Mouse (Mus musculus) urinary bladder, postnatal 36 days (tissue): Measurements from ENCODE around the gene Astl.
A peak's percentile ranks its signal among the peaks of the same experiment; 100 is the strongest.

Experiments
- DNase-seq, 2 experiments: peaks; one replicate each; pipeline ENCODE4 v3.0.0; 2022; ENCODE audit warnings: low spot score in 2 of 2, mixed read lengths in 1 of 2

Gene Astl

DNA sequence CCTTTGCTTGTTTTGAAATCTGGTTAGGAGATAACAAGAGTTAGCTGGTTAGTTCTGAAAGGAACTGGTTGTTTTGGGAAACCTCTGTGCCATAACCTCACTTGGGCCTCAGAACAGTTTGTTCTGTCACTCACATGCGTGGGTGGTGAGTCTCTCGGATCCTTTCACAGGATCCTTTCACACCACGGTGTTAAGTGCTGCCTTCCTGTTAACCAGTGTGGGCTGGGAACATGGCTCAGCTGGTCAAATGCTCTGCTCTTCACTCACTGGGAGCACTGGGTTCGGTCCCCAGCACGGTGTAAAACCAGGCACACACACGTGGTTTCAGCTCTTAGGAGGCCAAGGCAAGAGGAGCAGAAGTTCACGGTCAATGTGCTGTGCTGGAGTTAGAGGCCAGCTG lies 14.0 kb upstream of the Astl start:
- no peak for DNase-seq

DNA sequence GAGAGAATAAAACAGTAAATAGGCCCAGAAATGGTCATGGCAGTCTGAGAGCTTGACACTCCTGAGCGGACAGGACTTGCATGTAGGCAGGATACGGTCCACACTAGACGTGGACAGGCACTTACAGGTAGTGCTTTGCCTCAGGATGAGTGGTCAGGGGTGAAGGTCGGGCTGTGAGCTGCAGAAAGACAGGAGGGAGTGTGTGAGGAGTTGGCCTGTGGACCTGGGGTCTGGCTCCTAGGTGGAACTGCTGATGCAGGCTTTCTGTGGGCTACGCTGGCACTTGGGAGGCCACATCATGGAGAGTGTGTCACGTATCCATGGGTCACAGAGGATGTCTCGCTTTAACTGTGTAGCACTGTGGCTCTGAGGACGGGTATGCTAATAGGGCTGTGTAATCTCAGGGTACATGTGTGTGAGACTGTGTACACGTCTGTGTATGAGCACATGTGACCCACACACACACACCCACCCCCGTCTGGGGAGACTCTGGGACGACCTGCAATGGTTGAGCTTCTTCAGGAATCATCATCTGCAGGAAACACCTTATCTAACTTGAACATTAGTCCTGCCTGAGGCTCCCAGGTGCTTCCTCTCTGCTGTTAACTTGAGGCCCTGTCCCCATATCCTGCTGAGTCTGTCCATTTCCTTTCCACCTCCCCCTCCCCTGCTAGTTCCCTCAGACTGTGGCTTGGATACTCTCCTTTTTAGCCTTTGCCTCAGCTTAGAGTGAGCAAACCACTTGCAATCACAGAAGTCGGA lies 10.2 kb upstream of the Astl start:
- DNase-seq, result no peak

DNA sequence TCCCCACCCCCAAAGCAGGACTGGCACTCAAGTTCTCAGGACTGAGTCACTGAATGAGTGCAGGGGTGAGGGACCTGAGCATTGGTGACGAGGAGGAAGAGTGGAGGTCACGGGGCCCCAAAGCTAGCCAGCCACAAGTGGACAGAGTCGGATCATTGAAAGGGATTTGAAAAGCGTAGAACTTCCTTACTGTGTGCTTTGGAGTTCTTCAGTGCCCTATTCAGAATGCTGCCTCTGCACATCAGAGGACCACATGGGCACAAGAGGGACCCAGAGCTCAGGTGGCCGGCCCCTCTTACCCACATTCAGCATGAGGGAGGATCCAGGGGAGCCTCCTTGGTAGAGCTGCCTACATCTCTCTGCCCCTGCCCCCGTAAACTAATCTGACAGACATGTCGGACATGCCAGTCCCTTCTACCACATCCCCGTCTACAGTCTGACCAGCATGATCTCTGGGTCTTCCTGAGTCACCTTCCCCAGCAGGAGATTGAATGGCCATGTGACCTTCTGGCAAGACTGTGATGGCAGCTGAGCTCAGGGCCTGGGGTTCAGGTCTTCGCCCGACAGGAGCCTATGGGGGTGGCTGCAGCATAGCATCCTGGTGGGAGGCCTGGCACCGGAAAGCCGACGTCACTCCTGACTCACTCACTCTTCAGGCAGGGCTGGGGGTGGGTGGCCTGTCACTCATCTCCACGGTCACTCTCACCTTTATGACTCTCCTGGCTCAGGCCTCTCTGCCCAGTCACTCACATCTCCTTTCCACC lies 5.5 kb upstream of the Astl start:
- DNase-seq, result no peak

DNA sequence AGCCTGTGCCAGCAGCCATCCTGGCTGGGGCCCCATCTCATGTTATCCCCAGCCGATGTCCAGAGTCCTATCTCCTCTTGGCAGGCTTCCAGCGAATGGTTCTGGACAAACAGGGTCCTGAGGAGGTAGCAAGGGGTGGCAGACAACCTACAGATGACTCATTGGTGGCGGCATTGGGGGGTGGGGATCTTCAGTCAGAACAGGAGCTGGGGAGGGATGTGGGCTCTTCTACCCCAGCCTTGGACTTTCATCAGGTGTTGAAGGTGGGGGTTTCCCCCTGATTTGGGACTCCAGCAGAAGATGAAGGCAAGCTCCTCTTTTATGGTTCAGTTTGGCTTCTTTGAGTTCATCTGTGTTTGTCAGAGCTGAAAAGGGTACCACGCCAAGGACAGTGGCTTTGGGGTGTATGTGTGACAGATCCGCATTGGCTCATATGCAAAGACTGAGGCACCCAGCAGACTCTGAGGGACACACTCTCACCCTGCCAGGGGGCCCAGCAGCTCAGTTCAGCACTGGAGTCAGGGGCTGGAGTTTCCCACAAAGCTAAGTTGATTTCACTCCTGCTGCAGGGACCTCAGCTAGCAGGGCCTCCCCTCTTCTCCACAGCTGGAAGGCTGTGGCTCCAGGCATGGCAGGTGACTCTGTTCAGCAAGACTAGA lies 4.4 kb upstream of the Astl start:
- DNase-seq, result no peak

DNA sequence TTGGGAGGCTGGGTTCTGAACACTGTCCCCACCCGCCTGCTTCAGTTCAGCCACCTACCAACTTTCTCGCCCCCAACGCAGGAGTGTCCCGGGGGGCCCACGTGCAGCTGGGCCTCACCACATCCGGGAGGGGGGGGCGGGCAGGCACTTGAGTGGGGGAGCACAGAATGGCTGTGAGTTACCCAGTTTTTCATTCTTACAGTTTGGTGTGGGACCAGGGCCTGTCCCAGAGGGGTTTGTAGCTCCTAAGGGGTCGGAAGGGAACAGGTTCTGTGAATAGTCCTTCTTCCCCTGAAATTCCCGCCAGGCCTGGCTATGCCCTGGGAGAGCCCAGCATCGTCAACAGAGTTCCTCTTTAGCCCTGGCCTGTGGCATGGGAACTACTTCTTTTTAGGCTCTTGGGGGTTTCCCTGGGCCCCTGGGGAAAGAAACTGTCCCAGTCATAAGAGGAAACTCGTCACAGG lies 3.3 kb upstream of the Astl start:
- DNase-seq, result no peak

DNA sequence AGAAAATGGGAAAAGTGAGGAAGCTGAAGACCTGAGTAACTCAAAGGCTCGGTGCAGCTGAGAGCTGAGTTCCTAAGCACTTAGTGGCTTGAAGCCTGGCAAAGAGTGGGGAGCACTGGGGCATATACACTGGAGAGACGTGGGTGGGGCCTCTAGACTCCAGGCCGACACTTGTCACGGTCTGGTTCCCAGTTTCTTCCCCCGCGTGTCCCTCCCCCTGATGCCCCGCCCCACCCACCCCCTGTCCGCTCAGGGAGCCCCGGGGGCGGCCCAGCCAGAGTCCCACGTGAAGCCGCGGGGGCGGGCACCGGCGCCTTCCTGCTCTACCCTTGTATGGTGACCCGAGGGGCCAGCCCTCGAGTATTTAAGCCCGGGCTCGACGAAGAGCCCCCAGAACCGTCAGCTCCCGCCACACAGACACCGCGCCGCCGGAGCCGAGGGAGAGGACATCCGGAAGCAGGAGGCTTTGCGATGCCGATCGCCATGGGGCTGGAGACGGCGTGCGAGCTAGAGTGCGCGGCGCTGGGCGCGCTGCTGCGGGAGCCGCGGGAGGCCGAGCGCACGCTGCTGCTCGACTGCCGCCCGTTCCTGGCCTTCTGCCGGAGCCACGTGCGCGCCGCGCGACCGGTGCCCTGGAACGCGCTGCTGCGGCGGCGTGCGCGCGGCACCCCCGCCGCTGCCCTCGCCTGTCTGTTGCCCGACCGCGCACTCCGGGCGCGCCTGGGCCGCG lies 2.5 kb upstream of the Astl start, which contains the start of gene Dusp2:
TSS of gene Dusp2 (plus strand) at position 393 of the 730 bp plus-strand sequence.
- DNase-seq, result peak; percentile 28 to 63

DNA sequence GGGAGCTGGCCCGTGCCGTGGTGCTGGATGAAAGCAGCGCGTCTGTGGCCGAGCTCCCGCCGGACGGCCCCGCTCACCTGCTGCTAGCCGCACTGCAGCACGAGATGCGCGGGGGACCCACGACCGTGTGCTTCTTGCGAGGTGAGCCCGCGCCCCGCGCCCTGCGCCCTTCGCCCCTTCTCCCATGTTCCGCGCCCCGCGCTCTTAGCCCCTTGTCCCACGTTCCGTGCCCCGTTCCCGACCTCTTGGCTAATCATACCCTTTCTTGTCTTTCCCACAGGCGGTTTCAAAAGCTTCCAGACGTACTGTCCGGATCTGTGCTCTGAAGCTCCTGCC lies 2.0 kb upstream of the Astl start:
- DNase-seq, result no peak

DNA sequence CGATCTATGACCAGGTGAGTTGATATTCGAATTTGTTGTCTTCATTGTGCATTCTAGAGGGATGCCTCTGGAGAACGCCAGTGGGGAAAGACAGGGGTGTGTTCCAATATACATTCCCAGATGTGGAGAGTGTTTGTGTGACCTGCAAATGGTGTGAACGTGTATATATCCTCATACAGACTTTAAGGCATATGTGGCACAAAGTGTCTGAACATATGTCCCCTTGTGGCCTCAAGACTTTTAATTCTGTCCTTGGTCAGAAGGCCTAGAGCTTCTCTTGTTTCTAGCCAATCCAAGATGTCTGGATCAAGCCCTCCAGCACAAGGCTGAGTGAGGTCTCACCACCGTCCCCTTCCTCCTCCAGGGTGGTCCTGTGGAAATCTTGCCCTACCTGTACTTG lies 1.6 kb upstream of the Astl start:
- no peak for DNase-seq

DNA sequence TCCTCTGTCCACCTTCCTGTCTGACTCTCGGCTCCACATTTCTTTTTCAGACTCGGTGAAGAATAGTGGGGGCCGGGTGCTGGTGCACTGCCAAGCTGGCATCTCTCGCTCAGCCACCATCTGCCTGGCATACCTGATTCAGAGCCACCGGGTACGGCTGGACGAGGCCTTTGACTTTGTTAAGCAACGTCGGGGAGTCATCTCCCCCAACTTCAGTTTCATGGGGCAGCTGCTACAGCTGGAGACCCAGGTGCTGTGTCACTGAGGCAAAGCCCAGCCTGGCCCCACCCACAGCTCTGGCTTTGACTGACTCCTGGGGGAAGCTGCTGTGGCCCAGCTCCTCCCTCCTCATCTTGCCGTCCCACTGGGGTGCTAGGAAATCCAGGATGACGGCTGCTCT lies 908 bp upstream of the Astl start:
- no peak for DNase-seq

DNA sequence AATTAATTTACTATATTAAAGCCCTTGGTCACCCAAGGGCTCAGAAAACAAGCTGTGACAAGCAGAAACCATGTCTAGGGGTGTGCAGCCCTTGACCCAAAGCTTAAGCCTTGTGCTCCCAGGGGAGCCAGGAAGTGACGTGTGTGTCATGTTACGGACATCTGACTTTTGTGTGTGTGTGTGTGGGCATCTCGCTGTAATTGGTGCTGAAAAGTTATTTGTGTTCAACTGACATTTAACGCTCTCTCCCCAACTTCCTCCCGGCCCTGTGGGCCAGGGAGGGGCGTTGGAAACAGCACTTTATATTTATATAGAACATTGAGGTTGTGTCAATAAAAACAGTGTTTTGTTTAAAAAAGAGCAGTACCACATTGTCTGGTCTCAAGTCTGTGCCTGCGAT lies 427 bp upstream of the Astl start:
- DNase-seq, result no peak

DNA sequence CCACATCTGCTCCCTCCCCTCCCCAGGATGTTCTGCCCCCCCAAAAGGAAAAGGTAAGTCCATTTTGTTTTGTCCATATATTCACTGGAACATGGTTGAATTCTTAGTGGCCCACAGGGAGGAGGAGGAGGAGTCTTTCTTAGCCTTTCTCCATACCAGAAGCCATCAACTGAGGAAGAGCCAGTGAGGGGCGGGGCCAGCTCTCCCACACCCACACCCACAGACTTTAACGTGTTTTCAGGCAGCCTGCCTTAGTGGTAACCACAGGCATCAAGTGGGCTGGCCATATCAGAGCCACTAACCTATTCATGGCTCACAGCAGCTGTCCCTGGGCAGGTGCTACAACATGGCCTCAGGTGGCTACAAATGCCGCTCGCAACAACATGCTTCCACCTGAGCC lies 394 bp downstream of the Astl start:
- DNase-seq, result no peak

DNA sequence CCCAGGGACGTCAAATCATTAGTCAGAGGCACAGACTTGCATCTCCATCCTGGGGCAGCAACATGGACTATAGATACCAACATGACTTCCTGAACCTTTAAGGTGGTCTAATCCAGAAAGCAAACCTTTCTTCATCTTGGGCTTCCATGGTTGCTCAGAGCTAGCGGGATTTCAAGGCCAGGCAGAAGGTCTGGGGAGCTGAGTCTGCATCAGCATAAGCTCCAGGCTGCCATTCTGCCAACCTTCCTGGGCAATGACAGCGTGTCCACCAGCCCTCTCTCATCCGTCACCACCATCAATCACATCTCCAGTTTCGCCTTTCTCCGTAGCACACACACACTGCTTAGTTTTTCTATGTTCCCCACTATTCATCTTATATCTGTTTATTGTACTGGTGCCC lies 823 bp downstream of the Astl start:
- no peak for DNase-seq

DNA sequence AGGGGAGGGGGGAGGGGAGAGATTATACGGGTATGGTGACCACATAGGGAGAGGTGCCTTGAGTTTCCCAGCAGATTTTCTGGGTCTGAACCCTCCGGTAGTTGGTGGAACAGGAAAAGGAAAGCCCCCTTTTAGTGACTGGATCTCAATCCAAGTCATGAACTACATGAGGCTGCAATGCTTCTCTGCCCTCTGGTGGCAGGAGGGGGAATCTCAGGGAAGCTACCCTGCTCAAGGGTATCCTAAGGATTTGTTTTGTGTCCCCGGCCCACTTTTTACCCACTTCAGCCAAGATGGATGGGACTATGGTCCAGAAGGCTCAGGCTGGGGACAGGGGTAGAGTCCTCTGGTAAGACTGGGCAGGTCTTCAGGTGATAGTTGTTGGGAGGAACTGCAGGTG lies 2.7 kb downstream of the Astl start:
- peak; percentile 22 to 38 for DNase-seq

DNA sequence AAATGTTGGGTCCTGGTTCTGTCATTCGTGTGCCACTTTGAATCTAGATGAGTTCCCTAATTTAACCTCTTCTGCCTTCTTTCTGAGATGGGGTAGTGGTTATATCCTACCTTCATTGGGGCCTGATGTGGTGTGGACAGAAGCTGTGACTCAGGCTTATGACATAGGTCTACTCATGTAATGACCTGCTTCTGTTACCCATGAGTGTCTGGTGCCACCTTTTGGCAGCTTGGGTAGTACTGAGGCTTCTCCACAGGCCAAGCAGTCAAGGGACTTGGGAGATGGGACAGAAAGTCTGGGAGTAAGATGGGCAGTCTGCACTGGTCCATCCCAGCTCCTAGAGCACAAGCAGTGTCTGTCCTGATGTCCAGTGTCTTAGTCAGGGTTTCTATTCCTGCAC lies 7.9 kb downstream of the Astl start:
- DNase-seq, result no peak

DNA sequence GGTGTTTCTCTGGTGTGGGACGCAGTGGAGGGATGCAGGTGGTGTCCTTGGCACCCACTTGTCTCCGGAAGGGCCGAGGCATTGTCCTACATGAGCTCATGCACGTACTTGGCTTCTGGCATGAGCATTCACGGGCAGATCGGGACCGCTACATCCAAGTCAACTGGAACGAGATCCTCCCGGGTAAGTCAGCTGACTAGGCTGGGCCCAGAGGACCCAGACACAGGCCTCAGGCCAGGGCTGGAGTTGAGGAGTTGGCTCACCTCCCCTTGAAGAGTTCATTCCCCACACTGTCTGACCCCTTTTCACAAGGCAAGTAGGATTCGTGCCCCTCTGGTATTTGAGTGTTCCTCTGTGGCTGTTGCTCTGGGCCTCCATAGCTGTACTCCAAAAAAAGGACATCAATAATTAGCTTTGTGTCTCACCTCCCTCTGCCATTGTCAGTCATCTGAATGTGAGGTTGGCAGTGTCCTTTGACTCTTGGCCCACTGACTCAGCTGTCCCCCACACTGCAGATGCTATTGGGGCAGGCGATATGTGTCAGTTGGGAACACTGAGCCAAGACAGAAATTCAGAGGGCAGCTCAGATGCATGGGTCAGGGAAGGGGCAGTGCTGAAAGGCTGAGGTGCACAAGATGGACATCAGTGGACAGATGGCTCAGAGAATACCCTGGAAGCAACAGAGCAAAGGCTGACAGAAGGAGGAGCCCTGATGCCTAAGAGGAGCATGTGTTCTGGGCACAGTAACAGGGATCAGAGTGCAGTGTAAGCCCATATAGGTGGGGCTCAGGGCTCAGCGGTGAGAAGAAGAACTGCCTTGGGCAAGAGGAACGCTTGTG lies 8.9 kb downstream of the Astl start:
- DNase-seq, result no peak

DNA sequence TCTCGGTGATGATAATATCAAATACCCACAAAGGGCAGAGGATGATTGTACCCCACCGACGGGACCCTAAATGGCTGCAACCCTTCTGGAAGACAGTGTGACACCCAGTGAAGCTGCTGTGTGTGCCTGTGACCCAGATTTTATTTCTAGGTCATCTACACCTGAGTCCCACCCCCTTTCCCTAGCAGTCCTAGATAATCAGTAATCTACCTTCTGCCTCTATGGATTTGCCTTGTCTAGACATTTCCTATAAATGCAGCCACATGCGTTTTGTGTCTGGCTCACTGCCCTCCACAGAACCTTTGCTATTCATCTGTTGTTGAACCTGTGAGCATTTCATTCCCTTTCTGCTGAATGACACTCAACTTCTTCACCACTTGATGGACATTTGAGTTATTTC lies 15.4 kb downstream of the Astl start:
- no peak for DNase-seq

DNA sequence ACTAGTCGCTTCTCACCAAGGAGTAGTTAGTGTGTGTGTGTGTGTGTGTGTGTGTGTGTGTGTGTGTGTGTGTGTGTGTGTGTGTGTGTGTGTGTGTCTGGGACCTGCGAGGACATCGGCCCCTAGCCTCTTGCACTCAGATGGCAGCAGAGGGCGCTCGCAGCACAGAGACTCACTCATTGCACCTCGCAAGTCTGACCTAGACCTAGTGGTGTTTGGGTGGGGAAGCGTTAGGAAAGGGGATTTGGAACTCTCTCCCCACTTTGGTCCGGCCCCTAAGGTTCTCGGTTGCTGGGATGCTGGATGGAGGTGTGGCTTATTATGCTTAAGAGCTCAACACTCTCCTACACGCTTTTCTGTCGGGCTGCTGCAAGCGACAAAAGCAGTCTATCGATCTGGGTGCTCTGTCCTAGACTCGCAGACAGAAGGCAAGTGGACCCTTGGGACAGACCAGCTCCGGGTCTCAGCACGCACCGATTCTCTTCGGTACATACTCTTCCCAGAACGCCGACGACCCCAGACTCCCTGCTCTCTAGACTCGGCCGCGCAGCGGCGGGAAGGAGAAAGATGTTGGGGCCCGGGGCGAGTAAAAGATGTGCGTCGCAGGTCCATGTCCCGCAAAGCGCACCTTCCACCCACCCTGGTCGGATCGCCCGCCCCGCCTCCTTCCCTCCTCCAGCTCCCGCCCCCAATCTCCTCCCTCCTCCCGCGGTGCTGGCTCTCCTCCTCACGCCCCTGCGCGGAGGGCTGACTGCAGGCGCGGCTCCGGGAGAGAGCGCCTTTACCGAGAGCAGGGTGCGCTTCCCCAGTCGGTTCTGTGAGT lies 24.2 kb downstream of the Astl start, which contains the start of gene Adra2b:
TSS of gene Adra2b (plus strand) at position 750 of the 823 bp plus-strand sequence.
- DNase-seq, result peak; percentile 67 to 81

DNA sequence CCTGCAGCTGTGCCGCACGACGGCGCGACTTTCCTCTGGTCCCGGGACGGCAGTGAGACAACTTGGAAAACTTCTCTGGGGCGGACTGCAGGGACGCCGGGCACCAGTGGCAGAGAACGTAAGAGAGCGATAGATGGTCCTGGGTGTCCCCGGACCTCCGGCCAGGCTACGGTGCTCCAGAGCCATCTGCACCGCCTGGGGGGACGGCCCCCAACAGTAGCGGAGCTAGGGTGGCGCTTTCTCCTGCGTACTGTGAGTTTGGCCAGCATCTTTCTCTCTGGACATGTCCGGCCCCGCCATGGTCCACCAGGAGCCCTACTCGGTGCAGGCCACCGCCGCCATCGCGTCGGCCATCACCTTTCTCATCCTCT lies 24.8 kb downstream of the Astl start:
- no peak for DNase-seq

DNA sequence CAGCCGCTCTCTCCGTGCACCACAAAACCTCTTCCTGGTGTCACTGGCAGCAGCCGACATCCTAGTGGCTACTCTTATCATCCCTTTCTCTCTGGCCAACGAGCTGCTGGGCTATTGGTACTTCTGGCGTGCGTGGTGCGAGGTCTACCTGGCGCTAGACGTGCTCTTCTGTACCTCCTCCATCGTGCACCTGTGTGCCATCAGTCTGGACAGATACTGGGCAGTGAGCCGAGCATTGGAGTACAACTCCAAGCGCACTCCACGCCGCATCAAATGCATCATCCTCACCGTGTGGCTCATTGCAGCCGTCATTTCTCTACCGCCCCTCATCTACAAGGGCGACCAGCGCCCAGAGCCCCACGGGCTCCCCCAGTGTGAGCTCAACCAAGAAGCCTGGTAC lies 25.3 kb downstream of the Astl start:
- DNase-seq, result no peak

DNA sequence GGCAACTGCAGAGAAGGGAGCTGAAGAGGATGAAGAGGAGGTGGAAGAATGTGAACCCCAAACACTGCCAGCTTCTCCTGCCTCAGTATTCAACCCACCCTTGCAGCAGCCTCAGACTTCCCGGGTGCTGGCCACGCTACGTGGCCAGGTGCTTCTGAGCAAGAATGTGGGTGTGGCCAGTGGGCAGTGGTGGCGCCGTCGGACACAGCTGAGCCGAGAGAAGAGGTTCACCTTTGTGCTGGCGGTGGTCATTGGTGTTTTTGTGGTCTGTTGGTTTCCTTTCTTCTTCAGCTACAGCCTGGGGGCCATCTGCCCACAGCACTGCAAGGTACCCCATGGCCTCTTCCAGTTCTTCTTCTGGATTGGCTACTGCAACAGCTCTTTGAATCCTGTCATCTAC lies 26.0 kb downstream of the Astl start:
- no peak for DNase-seq
